Mouse (Mus musculus) cortical plate, adult 2 months (tissue): ENCODE results near the gene Phpt1.

ENCODE experiments used
- CTCF ChIP-seq: fragments of 200-500 bp; IDR thresholded peaks from 2 replicates; pipeline ENCODE4 v1.5.1; 2011; ENCODE audit warnings: mild to moderate bottlenecking, control low read depth, low read length; ENCODE audit not compliant: insufficient read depth; ENCODE audit errors: extremely low read depth
- POLR2A ChIP-seq: fragments of 200-500 bp; IDR thresholded peaks from 2 replicates; pipeline ENCODE4 v1.6.1; 2011; ENCODE audit warnings: mild to moderate bottlenecking, low read length, control low read depth; ENCODE audit not compliant: insufficient read depth; ENCODE audit errors: extremely low read depth

DNA sequence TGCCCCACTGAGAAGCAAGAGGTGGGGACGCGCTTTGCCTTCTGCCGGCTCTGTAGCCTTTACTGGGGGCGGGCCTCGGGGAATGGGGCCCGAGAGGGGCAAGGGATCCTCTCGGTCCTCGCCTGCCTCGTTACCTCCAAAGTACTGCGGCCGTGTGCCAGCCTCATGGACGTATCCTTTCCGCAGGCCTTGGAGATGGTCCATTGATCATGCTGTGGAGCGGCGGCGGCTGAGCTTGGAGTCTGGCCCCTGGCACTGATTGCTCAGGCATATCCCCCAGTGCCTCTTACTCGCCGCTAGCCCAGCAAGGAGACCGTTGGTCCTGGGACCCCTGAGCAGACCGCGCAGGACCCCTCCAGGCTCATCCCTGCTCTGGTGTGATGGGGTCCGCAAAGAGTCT, 41.4 kb upstream of the Phpt1 start:
- no peak for TF ChIP-seq CTCF
- TF ChIP-seq POLR2A, result no peak
